Mouse (Mus musculus) stomach, embryonic 15.5 days (tissue): ENCODE data around the gene Wfdc3. TPM values are rescaled to one million over a fixed set of nuclear protein-coding genes. Genes with fewer than 3 reads are reported as not detected.

Source experiments
- ATAC-seq: fragments of 200-750 bp; cut with Nextera tagmentation; 2 replicates; pipeline ENCODE4 v1.8.0; 2017; ENCODE audit warnings: low read depth, moderate number of reproducible peaks, moderate TSS enrichment; ENCODE audit not compliant: insufficient read depth, low FRiP score
- H3K27ac ChIP-seq: fragments of 300-500 bp; sonication (generic); 2 replicates; pipeline ENCODE4 v1.5.1; 2015; ENCODE audit warnings: mild to moderate bottlenecking, inconsistent platforms
- H3K27me3 ChIP-seq: fragments of 300-500 bp; sonication (generic); replicated peaks from 2 replicates; pipeline ENCODE4 v1.6.1; 2015; ENCODE audit warnings: inconsistent platforms
- H3K36me3 ChIP-seq: fragments of 300-500 bp; sonication (generic); 2 replicates; pipeline ENCODE4 v1.6.1; 2015; ENCODE audit warnings: inconsistent platforms
- H3K4me1 ChIP-seq: fragments of 300-500 bp; sonication (generic); 2 replicates; pipeline ENCODE4 v1.6.1; 2015; ENCODE audit warnings: inconsistent platforms
- H3K4me2 ChIP-seq: fragments of 300-500 bp; sonication (generic); 2 replicates; pipeline ENCODE4 v1.6.1; 2015; ENCODE audit warnings: mild to moderate bottlenecking, inconsistent platforms
- H3K4me3 ChIP-seq: fragments of 300-500 bp; sonication (generic); replicated peaks from 2 replicates; pipeline ENCODE4 v1.5.1; 2015; ENCODE audit warnings: inconsistent platforms
- H3K9ac ChIP-seq: fragments of 300-500 bp; sonication (generic); 2 replicates; pipeline ENCODE4 v1.6.1; 2015; ENCODE audit warnings: inconsistent platforms
- H3K9me3 ChIP-seq: fragments of 300-500 bp; sonication (generic); 2 replicates; pipeline ENCODE4 v1.6.1; 2016; ENCODE audit warnings: inconsistent platforms
- WGBS: fragments of 180-500 bp; shearing (Covaris S2); methylation state at CpG from one replicate; pipeline ENCODE4 v1.1.7; 2015; 5-methylcytosine and 5-hydroxymethylcytosine counted together
- polyA plus RNA-seq: library from polyadenylated mRNA; unstranded; fragments of >200 nt; fragmentation: Nextera tagmentation; extraction: Ambion mirVana; gene quantifications from 2 replicates; pipeline ENCODE4 v1.2.1, GENCODE M21; 2015

Wfdc3 gene
- polyA plus RNA-seq, 1 experiment from 2014 or later = 2.2 TPM

DNA sequence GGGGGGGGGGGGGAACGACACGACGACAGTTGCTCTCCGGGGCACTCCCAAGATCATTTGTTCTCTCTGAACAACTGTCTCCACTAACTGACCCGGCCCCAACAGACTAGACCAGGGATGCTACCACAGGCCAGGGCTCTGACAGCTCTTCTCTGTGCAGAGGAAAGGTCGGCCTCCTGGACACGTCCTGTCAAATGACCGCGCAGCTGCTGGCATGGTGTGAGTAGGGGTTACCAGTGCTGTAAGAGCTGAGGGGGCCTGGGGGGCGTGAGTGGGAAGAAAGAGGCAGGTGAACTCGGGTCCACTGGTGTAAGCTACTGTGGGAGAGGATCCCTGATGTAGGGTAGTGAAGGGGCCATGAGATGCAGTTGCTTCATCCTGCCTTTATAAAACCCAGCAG, 12.1 kb upstream of the Wfdc3 start:
- no peak overlapping the region for H3K9ac ChIP-seq
- ATAC-seq = no peak
- H3K27me3 ChIP-seq = no peaks in the 10 kb centered on the region
- no peak overlapping the region for H3K4me3 ChIP-seq
- no peak overlapping the region for H3K4me2 ChIP-seq
- H3K27ac ChIP-seq = no peak overlapping the region
- H3K4me1 ChIP-seq = no peaks in the 10 kb centered on the region
- 92% methylated on average over 11 of the region's 11 CpGs for WGBS
- H3K36me3 ChIP-seq = peaks cover 78% of the 10 kb centered on the region
- no peaks in the 10 kb centered on the region for H3K9me3 ChIP-seq

- Histone ChIP-seq H3K4me2 (no peak overlapping the region), H3K4me1 (no peaks in the 10 kb centered on the region), H3K9me3 (no peaks in the 10 kb centered on the region), H3K27me3 (no peaks in the 10 kb centered on the region), H3K4me3 (no peak overlapping the region), H3K9ac (no peak overlapping the region), H3K27ac (no peak overlapping the region), H3K36me3 (peaks cover 78% of the 10 kb centered on the region)
- 84% methylated on average over 2 of the region's 2 CpGs for WGBS
- no peak for ATAC-seq
Observed at GRCm38 (mm10) chr2:164754800-164755199, 9.1 kb upstream of the Wfdc3 start.

GRCm38 (mm10) chr2:164754105-164754504, 8.4 kb upstream of the Wfdc3 start:
- Histone ChIP-seq H3K4me1 (no peaks in the 10 kb centered on the region), H3K36me3 (peaks cover 75% of the 10 kb centered on the region), H3K4me2 (no peak overlapping the region), H3K4me3 (no peak overlapping the region), H3K27me3 (no peaks in the 10 kb centered on the region), H3K27ac (no peak overlapping the region), H3K9ac (no peak overlapping the region), H3K9me3 (no peaks in the 10 kb centered on the region)
- no peak for ATAC-seq
- WGBS = 76% methylated on average over 11 of the region's 11 CpGs

- ATAC-seq = no peak
- WGBS = 86% methylated on average over 2 of the region's 2 CpGs
- H3K36me3 ChIP-seq = peaks cover 67% of the 10 kb centered on the region
Observed at GRCm38 (mm10) chr2:164752454-164752853, 6.7 kb upstream of the Wfdc3 start.

GRCm38 (mm10) chr2:164748991-164749390, 3.3 kb upstream of the Wfdc3 start:
- Histone ChIP-seq H3K36me3 (0 out of 2 replicates have a peak, but pooled peaks cover 35% of the 10 kb centered on the region), H3K27me3 (no peaks in the 10 kb centered on the region), H3K27ac (no peak overlapping the region), H3K4me3 (no peak overlapping the region), H3K9ac (no peak overlapping the region), H3K4me1 (peaks cover 16% of the 10 kb centered on the region), H3K4me2 (no peak overlapping the region), H3K9me3 (no peaks in the 10 kb centered on the region)
- ATAC-seq = no peak
- WGBS = 85% methylated on average over 6 of the region's 6 CpGs

More at GRCm38 (mm10) chr2:164752454-164752853, 6.7 kb upstream of the Wfdc3 start:
- Histone ChIP-seq H3K27ac (no peak overlapping the region), H3K9me3 (no peaks in the 10 kb centered on the region), H3K4me3 (no peak overlapping the region), H3K4me2 (no peak overlapping the region), H3K9ac (no peak overlapping the region), H3K27me3 (no peaks in the 10 kb centered on the region), H3K4me1 (0 out of 2 replicates have a peak, but pooled peaks cover 1% of the 10 kb centered on the region)

DNA sequence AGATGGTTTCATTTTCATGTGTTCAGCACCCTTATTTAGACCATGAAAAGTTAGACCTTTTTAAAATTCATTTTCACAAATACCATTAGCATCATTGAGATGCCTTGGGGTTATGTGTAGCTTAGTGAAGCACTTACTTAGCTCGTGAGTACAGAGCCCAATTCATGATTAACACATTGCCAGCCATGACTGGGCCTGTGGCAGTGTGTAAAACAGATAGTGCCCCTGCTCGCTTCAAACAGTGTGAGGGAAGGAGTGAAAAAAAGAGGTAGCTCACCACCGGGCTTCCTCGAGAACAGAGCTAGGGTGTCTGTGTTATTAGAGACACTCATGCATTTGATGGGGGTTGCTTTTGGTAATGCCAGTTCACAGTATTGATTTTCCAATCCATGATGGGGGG, 2.5 kb upstream of the Wfdc3 start:
- no peak overlapping the region for H3K4me3 ChIP-seq
- H3K4me2 ChIP-seq = no peak overlapping the region
- H3K9me3 ChIP-seq = no peaks in the 10 kb centered on the region
- H3K4me1 ChIP-seq = peaks cover 16% of the 10 kb centered on the region
- no peak overlapping the region for H3K9ac ChIP-seq
- 84% methylated on average over 4 of the region's 4 CpGs for WGBS
- H3K36me3 ChIP-seq = 0 out of 2 replicates have a peak, but pooled peaks cover 33% of the 10 kb centered on the region
- no peak for ATAC-seq
- H3K27me3 ChIP-seq = no peaks in the 10 kb centered on the region
- no peak overlapping the region for H3K27ac ChIP-seq

- Histone ChIP-seq H3K4me1 (peaks cover 16% of the 10 kb centered on the region), H3K4me2 (peak overlapping the region; percentile 92), H3K9me3 (no peaks in the 10 kb centered on the region), H3K36me3 (0 out of 2 replicates have a peak, but pooled peaks cover 19% of the 10 kb centered on the region), H3K27me3 (no peaks in the 10 kb centered on the region), H3K4me3 (peak overlapping the region; percentile 96), H3K9ac (peak overlapping the region; percentile 92), H3K27ac (no peak overlapping the region)
- ATAC-seq = no peak
- 47% methylated on average over 8 of the region's 8 CpGs for WGBS
Observed at GRCm38 (mm10) chr2:164746693-164747092, 962 bp upstream of the Wfdc3 start.

DNA sequence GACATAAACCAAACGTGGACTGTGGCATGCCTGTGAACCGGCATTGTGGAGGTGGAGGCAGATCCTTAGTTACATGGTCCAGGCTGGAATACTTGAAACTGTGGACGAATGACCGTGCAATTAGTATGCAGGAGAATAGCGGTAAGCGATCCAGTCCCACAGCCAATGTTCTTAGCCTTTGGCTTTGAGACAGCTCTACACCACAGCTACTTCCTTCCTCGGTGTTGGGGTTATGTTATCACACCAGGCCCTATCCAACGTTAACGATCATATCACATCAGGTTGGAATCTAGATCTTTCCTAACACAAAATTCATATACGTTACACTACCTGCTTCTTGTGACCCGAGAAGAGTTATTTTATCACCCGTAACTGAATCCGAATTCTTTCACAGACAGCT, 744 bp downstream of the Wfdc3 start:
- no peak for ATAC-seq
- peak overlapping the region; percentile 96 for H3K4me3 ChIP-seq
- no peak overlapping the region for H3K9ac ChIP-seq
- H3K27ac ChIP-seq = no peak overlapping the region
- no peaks in the 10 kb centered on the region for H3K9me3 ChIP-seq
- 68% methylated on average over 13 of the region's 13 CpGs for WGBS
- peak overlapping the region; percentile 92 for H3K4me2 ChIP-seq
- 0 out of 2 replicates have a peak, but pooled peaks cover 13% of the 10 kb centered on the region for H3K36me3 ChIP-seq
- H3K4me1 ChIP-seq = peaks cover 16% of the 10 kb centered on the region
- no peaks in the 10 kb centered on the region for H3K27me3 ChIP-seq

- H3K27ac ChIP-seq = no peak overlapping the region
- no peaks in the 10 kb centered on the region for H3K9me3 ChIP-seq
- no peak overlapping the region for H3K9ac ChIP-seq
- H3K27me3 ChIP-seq = no peaks in the 10 kb centered on the region
- no peak overlapping the region for H3K4me3 ChIP-seq
- H3K4me1 ChIP-seq = peaks cover under 1% of the 10 kb centered on the region
- H3K4me2 ChIP-seq = no peak overlapping the region
- no peak for ATAC-seq
- 66% methylated on average over 7 of the region's 7 CpGs for WGBS
- no peaks in the 10 kb centered on the region for H3K36me3 ChIP-seq
Observed at GRCm38 (mm10) chr2:164739876-164740275, 5.9 kb downstream of the Wfdc3 start.

GRCm38 (mm10) chr2:164737377-164738090, 8.2 kb downstream of the Wfdc3 start:
- H3K27me3 ChIP-seq = no peaks in the 10 kb centered on the region
- no peak overlapping the region for H3K4me2 ChIP-seq
- no peaks in the 10 kb centered on the region for H3K9me3 ChIP-seq
- ATAC-seq = peak; percentile 79
- no peaks in the 10 kb centered on the region for H3K36me3 ChIP-seq
- WGBS = 52% methylated on average over 3 of the region's 3 CpGs
- no peak overlapping the region for H3K9ac ChIP-seq
- peak overlapping the region; percentile 61; the same call in 1 of the 2 replicates for H3K27ac ChIP-seq
- no peak overlapping the region for H3K4me3 ChIP-seq
- H3K4me1 ChIP-seq = 0 out of 2 replicates have a peak, but pooled peaks cover 3% of the 10 kb centered on the region

GRCm38 (mm10) chr2:164735446-164735845, 10.3 kb downstream of the Wfdc3 start:
- 75% methylated on average over 5 of the region's 5 CpGs for WGBS

DNA sequence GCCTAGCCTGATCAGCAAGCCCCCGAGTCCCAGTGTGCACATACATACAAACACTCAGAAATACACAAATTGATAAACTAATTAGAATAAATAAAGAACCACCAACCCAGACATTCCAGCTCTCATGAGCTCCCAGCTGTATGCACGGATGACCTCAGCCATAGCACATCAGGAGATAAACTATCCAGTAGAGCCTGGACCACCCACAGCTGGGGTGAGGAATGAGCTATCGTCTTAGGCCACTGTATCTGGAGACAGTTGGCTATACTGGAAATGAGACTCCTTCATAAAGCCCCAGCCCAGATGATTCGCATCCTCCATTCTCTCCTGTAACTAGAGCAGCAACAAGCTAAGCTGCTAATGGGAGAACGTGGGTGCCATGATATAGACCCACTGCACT, 10.9 kb downstream of the Wfdc3 start:
- no peaks in the 10 kb centered on the region for H3K9me3 ChIP-seq
- 55% methylated on average over 5 of the region's 5 CpGs for WGBS
- ATAC-seq = no peak
- no peak overlapping the region for H3K4me3 ChIP-seq
- no peak overlapping the region for H3K27ac ChIP-seq
- no peak overlapping the region for H3K9ac ChIP-seq
- 0 out of 2 replicates have a peak, but pooled peaks cover 3% of the 10 kb centered on the region for H3K4me1 ChIP-seq
- no peaks in the 10 kb centered on the region for H3K36me3 ChIP-seq
- H3K27me3 ChIP-seq = no peaks in the 10 kb centered on the region
- H3K4me2 ChIP-seq = no peak overlapping the region

More at GRCm38 (mm10) chr2:164735446-164735845, 10.3 kb downstream of the Wfdc3 start:
- Histone ChIP-seq H3K4me1 (0 out of 2 replicates have a peak, but pooled peaks cover 3% of the 10 kb centered on the region), H3K4me3 (no peak overlapping the region), H3K4me2 (no peak overlapping the region), H3K27ac (no peak overlapping the region), H3K9me3 (no peaks in the 10 kb centered on the region), H3K36me3 (no peaks in the 10 kb centered on the region), H3K27me3 (no peaks in the 10 kb centered on the region), H3K9ac (no peak overlapping the region)
- ATAC-seq = no peak
